Mouse (Mus musculus) heart, embryonic 14.5 days (tissue): ENCODE data around the gene Gm20696. TPM values are rescaled to one million over a fixed set of nuclear protein-coding genes. Genes with fewer than 3 reads are reported as not detected.

Experiments
- ATAC-seq: fragments of 200-750 bp; cut with Nextera tagmentation; 2 replicates; pipeline ENCODE4 v1.8.0; 2017; ENCODE audit warnings: low read depth, moderate TSS enrichment; ENCODE audit not compliant: insufficient number of reproducible peaks, insufficient read depth, low FRiP score
- H3K27ac ChIP-seq, 2 experiments: fragments of 200-500 bp in 1 of 2; fragments of 300-500 bp in 1 of 2; sonication (generic) in 1 of 2; replicated peaks in 1 of 2; 2 replicates each; pipeline ENCODE4 v1.5.1; 2012 to 2014; ENCODE audit warnings: low read depth in 2 of 2, low read length in 2 of 2, control low read depth in 1 of 2, mild to moderate bottlenecking in 1 of 2, mixed read lengths in 1 of 2; ENCODE audit not compliant: control insufficient read depth in 1 of 2, insufficient read depth in 1 of 2
- H3K27me3 ChIP-seq: fragments of 300-500 bp; sonication (generic); 2 replicates; pipeline ENCODE4 v1.6.1; 2014; ENCODE audit warnings: mild to moderate bottlenecking, low read length, control low read depth; ENCODE audit not compliant: control insufficient read depth, insufficient read depth
- H3K36me3 ChIP-seq: fragments of 300-500 bp; sonication (generic); 2 replicates; pipeline ENCODE4 v1.6.1; 2014; ENCODE audit warnings: mild to moderate bottlenecking, control low read depth, low read length, mixed read lengths; ENCODE audit not compliant: control insufficient read depth, insufficient read depth
- H3K4me1 ChIP-seq, 2 experiments: fragments of 200-500 bp in 1 of 2; fragments of 300-500 bp in 1 of 2; sonication (generic) in 1 of 2; 2 replicates each; pipeline ENCODE4 v1.6.1; 2012 to 2014; ENCODE audit warnings: low read length in 2 of 2, control low read depth in 1 of 2, mixed read lengths in 1 of 2; ENCODE audit not compliant: control insufficient read depth in 2 of 2, insufficient read depth in 2 of 2
- H3K4me2 ChIP-seq: fragments of 300-500 bp; sonication (generic); 2 replicates; pipeline ENCODE4 v1.6.1; 2014; ENCODE audit warnings: mild to moderate bottlenecking, low read length
- H3K4me3 ChIP-seq, 2 experiments: fragments of 200-500 bp in 1 of 2; fragments of 300-500 bp in 1 of 2; sonication (generic) in 1 of 2; 2 replicates each; pipeline ENCODE4 v1.5.1; 2012 to 2014; ENCODE audit warnings: low read length in 2 of 2, mild to moderate bottlenecking in 2 of 2, control low read depth in 1 of 2, low read depth in 1 of 2, moderate library complexity in 1 of 2; ENCODE audit not compliant: control insufficient read depth in 1 of 2, insufficient read depth in 1 of 2
- H3K9ac ChIP-seq: fragments of 300-500 bp; sonication (generic); 2 replicates; pipeline ENCODE4 v1.6.1; 2014; ENCODE audit warnings: mild to moderate bottlenecking, low read length
- H3K9me3 ChIP-seq: fragments of 300-500 bp; sonication (generic); 2 replicates; pipeline ENCODE4 v1.6.1; 2016; ENCODE audit warnings: low read length, control low read depth; ENCODE audit not compliant: control insufficient read depth
- WGBS: fragments of 180-500 bp; shearing (Covaris S2); extraction: QIAGEN DNeasy Blood & Tissue Kit; methylation state at CpG from one replicate; pipeline ENCODE4 v1.1.7; 2014; 5-methylcytosine and 5-hydroxymethylcytosine counted together
- polyA plus RNA-seq: library from polyadenylated mRNA; unstranded; fragments of >200 nt; fragmentation: Nextera tagmentation; extraction: Ambion mirVana; gene quantifications from 2 replicates; pipeline ENCODE4 v1.2.1, GENCODE M21; 2014

The Gm20696 gene
- polyA plus RNA-seq, 1 experiment from 2014 or later, result 3.9 TPM

GRCm38 (mm10) chr6:99272174-99272573 is 394.4 kb downstream of the Gm20696 start:
- Histone ChIP-seq H3K4me1 (peaks cover 5 to 15% of the 10 kb centered on the region in 2 experiments), H3K27ac (no peak overlapping the region), H3K9ac (no peak overlapping the region), H3K36me3 (no peaks in the 10 kb centered on the region), H3K27me3 (no peaks in the 10 kb centered on the region), H3K9me3 (no peaks in the 10 kb centered on the region), H3K4me3 (no peak overlapping the region), H3K4me2 (no peak overlapping the region)
- WGBS, result 78% methylated on average over 3 of the region's 3 CpGs
- ATAC-seq, result no peak

- H3K36me3 ChIP-seq, result no peaks in the 10 kb centered on the region
- 82% methylated on average over 7 of the region's 7 CpGs for WGBS
- H3K9me3 ChIP-seq, result no peaks in the 10 kb centered on the region
- no peak overlapping the region for H3K27ac ChIP-seq
- H3K27me3 ChIP-seq, result no peaks in the 10 kb centered on the region
- peaks cover 5 to 18% of the 10 kb centered on the region in 2 experiments for H3K4me1 ChIP-seq
- no peak overlapping the region for H3K4me3 ChIP-seq
- ATAC-seq, result no peak
- H3K4me2 ChIP-seq, result no peak overlapping the region
- no peak overlapping the region for H3K9ac ChIP-seq
Observed at GRCm38 (mm10) chr6:99271741-99272140, 394.9 kb downstream of the Gm20696 start.

DNA sequence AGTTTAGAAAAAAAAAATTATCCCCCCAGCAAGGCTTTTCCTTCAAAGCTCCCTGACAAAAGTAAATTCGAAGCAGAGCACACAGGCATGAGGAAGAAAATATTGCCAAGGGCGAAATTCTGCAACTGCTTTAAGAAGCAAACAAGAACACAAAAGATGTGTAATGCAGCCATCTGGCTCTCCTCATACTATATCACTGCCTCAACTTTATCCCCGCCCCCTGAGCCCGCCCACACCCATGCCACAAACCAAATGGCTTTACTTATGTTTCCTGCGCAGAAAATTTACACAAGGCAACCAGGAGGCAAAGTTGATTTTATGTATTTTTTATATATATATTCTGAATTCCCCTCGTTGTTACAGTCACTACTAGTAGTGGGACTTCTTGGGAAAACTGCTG is 396.7 kb downstream of the Gm20696 start:
- H3K27ac ChIP-seq, result no peak overlapping the region

GRCm38 (mm10) chr6:99268171-99269061 is 398.2 kb downstream of the Gm20696 start:
- no peaks in the 10 kb centered on the region for H3K27me3 ChIP-seq
- no peak overlapping the region for H3K4me2 ChIP-seq
- no peak overlapping the region for H3K4me3 ChIP-seq
- H3K4me1 ChIP-seq, result peaks cover 27 to 43% of the 10 kb centered on the region in 2 experiments
- 53% methylated on average over 20 of the region's 20 CpGs for WGBS
- H3K9me3 ChIP-seq, result no peaks in the 10 kb centered on the region
- H3K36me3 ChIP-seq, result no peaks in the 10 kb centered on the region
- H3K27ac ChIP-seq, result no peak overlapping the region
- ATAC-seq, result no peak
- H3K9ac ChIP-seq, result 0 out of 2 replicates have a peak overlapping the region, but pooled peaks have one; percentile 6

More for the DNA sequence above, 396.7 kb downstream of the Gm20696 start:
- no peaks in the 10 kb centered on the region for H3K36me3 ChIP-seq
- no peak overlapping the region for H3K9ac ChIP-seq
- no peaks in the 10 kb centered on the region for H3K27me3 ChIP-seq
- no peaks in the 10 kb centered on the region for H3K9me3 ChIP-seq
- H3K4me3 ChIP-seq, result no peak overlapping the region
- no peak overlapping the region for H3K4me2 ChIP-seq
- WGBS, result 74% methylated on average over 6 of the region's 6 CpGs
- peaks cover 18 to 31% of the 10 kb centered on the region in 2 experiments for H3K4me1 ChIP-seq
- ATAC-seq, result no peak

- 12% methylated on average over 13 of the region's 13 CpGs for WGBS
- Histone ChIP-seq H3K27me3 (no peaks in the 10 kb centered on the region), H3K4me2 (peak overlapping the region; percentile 67), H3K27ac (peak overlapping the region; percentile 91), H3K9me3 (no peaks in the 10 kb centered on the region), H3K9ac (peak overlapping the region; percentile 61), H3K36me3 (no peaks in the 10 kb centered on the region), H3K4me3 (peak overlapping the region; percentile 25 to 30), H3K4me1 (peaks cover 33 to 64% of the 10 kb centered on the region in 2 experiments)
- peak; percentile 49; the same call in 1 of the 2 replicates for ATAC-seq
Observed at GRCm38 (mm10) chr6:99265945-99266656, 400.5 kb downstream of the Gm20696 start.

- peak overlapping the region; percentile 67 for H3K4me2 ChIP-seq
- peak overlapping the region; percentile 51 to 91 for H3K27ac ChIP-seq
- H3K4me1 ChIP-seq, result peaks cover 36 to 72% of the 10 kb centered on the region in 2 experiments
- peak overlapping the region in 1 of 2 experiments; percentile 30; a peak in 2 of 4 replicates for H3K4me3 ChIP-seq
- 37% methylated on average over 4 of the region's 4 CpGs for WGBS
- no peaks in the 10 kb centered on the region for H3K9me3 ChIP-seq
- H3K27me3 ChIP-seq, result no peaks in the 10 kb centered on the region
- peak overlapping the region; percentile 61; the same call in 1 of the 2 replicates for H3K9ac ChIP-seq
- no peaks in the 10 kb centered on the region for H3K36me3 ChIP-seq
- ATAC-seq, result no peak
Observed at GRCm38 (mm10) chr6:99265173-99265572, 401.4 kb downstream of the Gm20696 start.

DNA sequence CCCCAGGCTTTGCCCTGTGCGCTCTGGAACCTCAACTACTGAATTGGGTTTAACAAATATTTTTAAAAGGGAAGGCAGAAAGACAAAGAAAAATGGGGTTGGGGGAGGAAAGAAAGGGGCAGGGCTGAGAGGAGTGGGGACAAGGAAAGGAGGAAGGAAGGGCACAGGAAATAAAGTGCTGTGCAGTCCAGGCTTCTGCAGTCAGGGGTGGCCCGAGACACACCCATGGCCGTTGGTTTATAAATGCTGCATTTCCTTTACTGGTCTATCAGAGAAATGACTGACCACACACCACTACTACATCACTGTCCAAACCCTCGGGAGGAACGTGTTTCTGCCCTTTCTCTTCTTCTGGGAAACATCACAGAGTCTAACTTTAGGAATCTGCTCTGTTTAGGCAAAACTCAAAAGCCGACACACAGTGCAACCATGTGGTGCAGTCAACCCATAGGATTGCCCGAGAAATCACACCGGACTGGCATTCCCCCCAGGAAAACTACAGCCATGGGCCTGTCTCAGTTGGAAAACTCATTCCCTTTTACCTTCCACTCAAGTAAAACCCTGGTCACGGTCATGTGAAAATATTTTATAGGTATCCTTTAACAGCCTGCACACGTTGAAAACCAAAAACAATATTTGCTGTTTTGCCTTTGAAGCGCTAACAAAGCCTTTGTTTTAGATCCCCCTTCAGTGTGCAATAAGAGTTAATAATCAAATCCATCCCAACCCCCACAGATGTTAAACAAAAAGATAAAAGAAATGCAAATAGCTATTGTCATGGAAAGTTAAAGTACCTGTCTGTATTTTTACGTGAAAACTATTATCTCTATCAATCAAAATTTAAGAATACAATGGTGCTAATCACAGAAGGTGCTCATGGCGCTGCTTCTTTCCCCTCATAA is 402.2 kb downstream of the Gm20696 start:
- 0 out of 2 replicates have a peak overlapping the region, but pooled peaks have one; percentile 27 for H3K9ac ChIP-seq
- H3K4me1 ChIP-seq, result peaks cover 36 to 70% of the 10 kb centered on the region in 2 experiments
- peak overlapping the region; percentile 67 for H3K4me2 ChIP-seq
- H3K27me3 ChIP-seq, result no peaks in the 10 kb centered on the region
- no peak overlapping the region for H3K4me3 ChIP-seq
- no peak; the same call in 1 of the 2 replicates for ATAC-seq
- H3K36me3 ChIP-seq, result no peaks in the 10 kb centered on the region
- H3K27ac ChIP-seq, result peak overlapping the region; percentile 48 to 58; a peak in 3 of 4 replicates
- WGBS, result 53% methylated on average over 13 of the region's 13 CpGs
- H3K9me3 ChIP-seq, result no peaks in the 10 kb centered on the region
